Mouse (Mus musculus) embryonic fibroblast, embryonic 13.5 days (primary cell): ENCODE data around the gene Lmo4.

Experiments
- CTCF ChIP-seq: IDR thresholded peaks from 2 replicates; pipeline ENCODE4 v1.5.1; 2011; ENCODE audit warnings: mild to moderate bottlenecking, control low read depth, low read length, moderate library complexity, borderline replicate concordance; ENCODE audit not compliant: insufficient read depth
- POLR2A ChIP-seq: IDR thresholded peaks from 2 replicates; pipeline ENCODE4 v1.6.1; 2011; ENCODE audit warnings: low read depth, mild to moderate bottlenecking, control low read depth, low read length, moderate library complexity

DNA sequence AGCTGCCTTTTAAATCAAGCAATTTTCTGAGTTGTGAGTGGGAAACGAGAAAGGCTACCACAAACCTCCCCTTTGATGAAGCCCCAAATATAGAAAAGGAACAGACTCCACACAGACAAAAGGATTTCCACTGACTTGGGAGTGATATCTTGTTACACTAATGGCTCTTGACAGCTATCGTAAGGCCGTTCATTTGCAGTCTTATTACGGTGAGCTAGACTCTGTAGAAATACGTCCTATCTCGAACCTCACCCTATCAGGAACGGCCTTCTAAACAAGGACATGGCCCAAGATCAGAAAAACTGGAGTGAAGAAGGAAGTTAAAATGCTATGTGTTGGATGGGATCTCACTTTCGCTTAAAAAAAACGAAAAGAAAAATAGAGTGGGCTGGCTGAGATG, 25.0 kb upstream of the Lmo4 start:
- no peak for TF ChIP-seq POLR2A
- no peak for TF ChIP-seq CTCF
